Mouse (Mus musculus): ENCODE data around the gene 2900026A02Rik. TPM values are rescaled to one million over a fixed set of nuclear protein-coding genes. Genes with fewer than 3 reads are reported as not detected.

Gene 2900026A02Rik
- polyA plus RNA-seq, 1 experiment: 29.0 TPM

DNA sequence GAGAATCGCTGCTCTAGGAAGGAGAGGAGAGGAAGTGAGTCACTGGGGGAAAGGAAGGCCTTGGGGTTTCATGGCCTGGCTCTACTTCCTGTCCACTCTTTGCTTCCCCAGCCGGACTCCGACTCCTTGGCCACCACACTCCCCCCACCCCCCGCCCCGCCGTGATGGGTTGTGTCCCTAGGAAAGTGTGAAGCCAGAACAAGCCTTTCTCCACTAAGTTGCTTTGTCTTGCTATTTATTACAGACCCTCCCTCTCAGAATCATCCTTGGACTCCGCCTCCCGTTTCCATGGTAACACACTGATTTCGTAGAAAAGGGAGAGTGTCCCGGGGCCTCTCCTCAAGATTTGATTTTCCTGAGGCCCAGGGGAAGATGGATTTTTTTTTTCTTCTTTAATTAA, 4.2 kb upstream of the 2900026A02Rik start:
- H3K27ac ChIP-seq (ENCODE audit: insufficient read depth, low read length): no peak overlapping the region
- no peak overlapping the region for H3K4me3 ChIP-seq (ENCODE audit: insufficient read depth, low read length)
- TF ChIP-seq POLR2A (IDR thresholded peaks at IDR 0.05; ENCODE audit: low read depth, low read length): no peak
- TF ChIP-seq CTCF (IDR thresholded peaks at IDR 0.05; ENCODE audit: borderline replicate concordance, insufficient read depth, low read length): no peak
- no peaks in the 10 kb centered on the region; the same call in 1 of the 2 replicates for H3K4me1 ChIP-seq (ENCODE audit: control insufficient read depth, insufficient read depth, low read length)

DNA sequence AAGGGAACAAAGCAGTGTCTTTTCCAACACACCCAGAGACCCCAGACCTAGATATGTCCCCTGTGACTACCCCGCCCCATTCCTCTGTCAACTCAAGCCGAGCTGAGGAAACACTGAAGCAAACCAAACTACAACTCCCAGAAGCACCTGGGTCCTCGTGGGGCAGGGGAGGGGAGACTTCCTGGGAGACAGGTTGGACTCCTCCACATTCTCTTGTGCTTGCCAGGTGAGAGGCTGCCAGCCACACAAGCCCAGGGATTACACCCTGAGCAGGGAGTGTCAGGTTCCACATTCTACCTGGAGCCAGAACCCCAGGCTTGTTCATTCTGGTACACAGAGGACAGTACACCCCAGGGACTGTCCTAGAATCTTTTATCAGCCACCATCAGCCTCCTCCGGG, 2.9 kb upstream of the 2900026A02Rik start:
- Histone ChIP-seq H3K27ac (ENCODE audit: insufficient read depth, low read length) (no peak overlapping the region), H3K4me3 (ENCODE audit: insufficient read depth, low read length) (no peak overlapping the region), H3K4me1 (ENCODE audit: control insufficient read depth, insufficient read depth, low read length) (no peaks in the 10 kb centered on the region; the same call in 1 of the 2 replicates)
- TF ChIP-seq POLR2A (IDR thresholded peaks at IDR 0.05; ENCODE audit: low read depth, low read length) (no peak), CTCF (IDR thresholded peaks at IDR 0.05; ENCODE audit: borderline replicate concordance, insufficient read depth, low read length) (no peak)

DNA sequence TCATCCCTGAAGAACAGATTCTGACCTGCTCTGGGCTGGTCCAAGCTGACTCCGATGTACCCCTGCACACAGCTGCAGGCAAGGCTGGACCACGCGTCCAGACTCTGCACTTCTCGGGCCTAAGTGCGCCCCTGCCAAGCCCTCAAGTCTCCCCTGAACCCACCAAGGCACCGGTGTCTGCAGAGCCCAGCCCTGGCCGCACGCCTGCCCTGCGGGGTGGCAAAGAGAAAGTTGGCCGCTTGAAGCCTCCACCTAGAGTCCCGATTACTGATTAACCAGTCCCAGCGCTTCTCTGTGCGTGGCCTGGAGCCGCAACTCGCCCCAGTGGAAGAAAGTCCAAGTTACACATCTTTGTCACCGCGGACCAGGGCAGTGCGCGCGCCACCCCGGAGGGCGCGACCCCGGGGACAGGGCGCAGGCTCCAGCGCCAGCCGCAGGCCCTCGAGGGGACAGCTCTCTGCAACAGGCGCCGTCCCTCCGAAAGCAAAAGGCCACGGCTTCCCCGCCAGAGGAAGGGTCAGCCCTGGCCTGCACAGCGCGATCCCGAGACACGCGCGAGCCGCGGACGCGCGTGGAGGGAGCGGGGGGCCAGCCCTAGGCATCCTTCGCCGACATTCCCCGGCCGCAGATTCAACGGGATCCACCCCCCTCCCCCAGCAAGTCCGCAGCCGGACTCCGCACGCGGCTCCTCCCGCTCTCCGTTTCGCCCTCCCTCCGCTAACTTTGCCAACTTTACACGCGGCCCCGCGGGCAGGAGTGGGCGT, 471 bp downstream of the 2900026A02Rik start:
- Histone ChIP-seq H3K27ac (ENCODE audit: insufficient read depth, low read length) (no peak overlapping the region), H3K4me3 (ENCODE audit: insufficient read depth, low read length) (peak overlapping the region; percentile 49), H3K4me1 (ENCODE audit: control insufficient read depth, insufficient read depth, low read length) (peaks cover 9% of the 10 kb centered on the region; the same call in 1 of the 2 replicates)
- TF ChIP-seq CTCF (IDR thresholded peaks at IDR 0.05; ENCODE audit: borderline replicate concordance, insufficient read depth, low read length): no peak
- no peak for TF ChIP-seq POLR2A (IDR thresholded peaks at IDR 0.05; ENCODE audit: low read depth, low read length)

DNA sequence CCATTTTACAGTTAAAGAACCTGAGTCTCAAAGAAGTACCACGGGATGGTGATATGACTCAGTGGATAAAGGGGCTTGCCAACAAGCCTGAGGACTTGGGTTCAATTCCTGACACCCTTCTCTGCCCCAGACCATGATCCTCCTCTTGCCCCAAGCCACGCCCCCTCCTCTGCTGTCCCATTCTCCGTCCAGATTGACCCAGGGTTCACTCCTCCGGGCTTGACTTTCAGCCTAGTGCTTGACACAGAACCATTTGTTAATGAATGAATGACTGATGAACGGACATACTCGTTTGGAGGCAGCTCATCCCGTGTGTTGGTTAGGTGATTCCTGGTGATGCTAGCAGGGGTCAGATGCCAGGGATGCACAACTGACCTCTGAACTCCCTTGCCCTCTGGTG, 1.2 kb downstream of the 2900026A02Rik start:
- peaks cover 9% of the 10 kb centered on the region; the same call in 1 of the 2 replicates for H3K4me1 ChIP-seq (ENCODE audit: control insufficient read depth, insufficient read depth, low read length)
- H3K27ac ChIP-seq (ENCODE audit: insufficient read depth, low read length): no peak overlapping the region
- no peak for TF ChIP-seq CTCF (IDR thresholded peaks at IDR 0.05; ENCODE audit: borderline replicate concordance, insufficient read depth, low read length)
- H3K4me3 ChIP-seq (ENCODE audit: insufficient read depth, low read length): no peak overlapping the region

DNA sequence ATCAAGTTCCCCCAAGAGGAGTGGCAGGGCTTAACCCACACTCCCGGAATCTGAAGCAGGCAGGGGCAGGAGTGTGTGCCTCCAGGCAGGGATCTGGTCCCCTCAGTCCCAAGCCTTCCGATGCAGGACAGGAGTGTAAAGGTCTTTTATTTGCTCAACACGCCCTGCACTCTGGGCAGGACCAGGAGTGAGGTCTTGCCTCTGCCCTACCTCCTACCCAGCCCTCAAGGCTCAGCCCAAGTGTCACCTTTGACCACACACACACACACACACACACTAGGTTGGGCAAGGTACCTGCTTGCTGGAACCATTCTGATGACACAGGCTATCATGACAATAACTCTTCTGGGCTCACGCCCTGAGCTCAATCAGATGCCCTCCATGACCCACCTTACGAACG, 1.6 kb downstream of the 2900026A02Rik start:
- H3K4me1 ChIP-seq (ENCODE audit: control insufficient read depth, insufficient read depth, low read length): peaks cover 9% of the 10 kb centered on the region; the same call in 1 of the 2 replicates
- no peak overlapping the region for H3K4me3 ChIP-seq (ENCODE audit: insufficient read depth, low read length)
- TF ChIP-seq POLR2A (IDR thresholded peaks at IDR 0.05; ENCODE audit: low read depth, low read length): no peak
- TF ChIP-seq CTCF (IDR thresholded peaks at IDR 0.05; ENCODE audit: borderline replicate concordance, insufficient read depth, low read length): no peak
- no peak overlapping the region for H3K27ac ChIP-seq (ENCODE audit: insufficient read depth, low read length)

DNA sequence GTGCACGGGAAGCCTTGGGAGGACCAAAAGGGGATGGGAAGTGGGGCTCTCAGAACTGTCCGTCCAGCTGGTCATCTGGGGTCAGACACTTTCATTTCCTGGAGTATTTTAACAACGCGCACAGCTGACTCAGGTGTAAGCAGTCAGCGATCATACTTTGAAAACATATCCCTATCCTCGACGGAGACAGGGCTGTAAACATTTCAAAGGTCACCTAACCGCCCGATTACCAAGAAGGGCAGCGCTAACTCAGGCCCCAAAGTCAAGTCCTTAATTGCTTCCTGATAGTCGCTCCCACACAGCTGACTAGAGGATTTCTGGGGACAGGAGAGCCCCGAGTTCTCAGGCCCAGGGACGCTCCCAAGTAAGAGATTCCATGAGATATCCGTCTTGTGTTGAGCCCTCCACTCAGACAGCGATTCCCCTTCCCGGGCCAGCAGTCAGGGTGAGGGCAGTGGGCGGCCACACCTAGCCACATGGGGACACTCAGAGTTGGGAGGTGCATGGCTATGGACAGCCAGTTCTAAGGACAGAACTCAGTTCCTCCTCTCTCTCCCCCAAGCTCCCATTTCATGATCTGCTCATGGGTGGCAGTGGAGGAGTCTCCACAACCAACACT, 2.3 kb downstream of the 2900026A02Rik start:
- Histone ChIP-seq H3K4me1 (ENCODE audit: control insufficient read depth, insufficient read depth, low read length) (peaks cover 9% of the 10 kb centered on the region; the same call in 1 of the 2 replicates), H3K4me3 (ENCODE audit: insufficient read depth, low read length) (no peak overlapping the region)
- TF ChIP-seq CTCF (IDR thresholded peaks at IDR 0.05; ENCODE audit: borderline replicate concordance, insufficient read depth, low read length) (no peak), POLR2A (IDR thresholded peaks at IDR 0.05; ENCODE audit: low read depth, low read length) (no peak)

DNA sequence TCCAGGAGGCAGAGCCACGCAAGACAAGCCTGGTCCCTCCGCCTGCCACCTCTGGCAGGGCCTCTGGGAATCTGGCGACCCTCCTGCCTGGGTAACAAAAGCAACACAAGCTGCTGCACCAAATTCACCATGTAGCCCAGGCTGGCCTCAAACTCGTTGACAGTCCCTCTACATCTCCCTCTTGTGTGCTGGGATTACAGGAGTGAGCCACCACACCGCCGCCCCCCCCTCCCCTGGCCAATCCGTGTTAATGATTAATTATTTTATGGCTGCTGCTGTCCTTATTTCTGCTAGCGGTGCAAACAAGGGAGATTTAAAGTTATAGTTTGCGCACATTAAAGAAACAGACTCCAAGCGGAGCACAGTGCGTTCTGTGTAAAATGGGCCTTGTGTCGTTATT, 4.0 kb downstream of the 2900026A02Rik start:
- Histone ChIP-seq H3K4me1 (ENCODE audit: control insufficient read depth, insufficient read depth, low read length) (peaks cover 9% of the 10 kb centered on the region; the same call in 1 of the 2 replicates), H3K4me3 (ENCODE audit: insufficient read depth, low read length) (no peak overlapping the region), H3K27ac (ENCODE audit: insufficient read depth, low read length) (peak overlapping the region; percentile 49; the same call in 1 of the 2 replicates)
- no peak for TF ChIP-seq CTCF (IDR thresholded peaks at IDR 0.05; ENCODE audit: borderline replicate concordance, insufficient read depth, low read length)
- no peak for TF ChIP-seq POLR2A (IDR thresholded peaks at IDR 0.05; ENCODE audit: low read depth, low read length)

More for the DNA sequence above, 2.3 kb downstream of the 2900026A02Rik start:
- no peak overlapping the region for H3K27ac ChIP-seq (ENCODE audit: insufficient read depth, low read length)

DNA sequence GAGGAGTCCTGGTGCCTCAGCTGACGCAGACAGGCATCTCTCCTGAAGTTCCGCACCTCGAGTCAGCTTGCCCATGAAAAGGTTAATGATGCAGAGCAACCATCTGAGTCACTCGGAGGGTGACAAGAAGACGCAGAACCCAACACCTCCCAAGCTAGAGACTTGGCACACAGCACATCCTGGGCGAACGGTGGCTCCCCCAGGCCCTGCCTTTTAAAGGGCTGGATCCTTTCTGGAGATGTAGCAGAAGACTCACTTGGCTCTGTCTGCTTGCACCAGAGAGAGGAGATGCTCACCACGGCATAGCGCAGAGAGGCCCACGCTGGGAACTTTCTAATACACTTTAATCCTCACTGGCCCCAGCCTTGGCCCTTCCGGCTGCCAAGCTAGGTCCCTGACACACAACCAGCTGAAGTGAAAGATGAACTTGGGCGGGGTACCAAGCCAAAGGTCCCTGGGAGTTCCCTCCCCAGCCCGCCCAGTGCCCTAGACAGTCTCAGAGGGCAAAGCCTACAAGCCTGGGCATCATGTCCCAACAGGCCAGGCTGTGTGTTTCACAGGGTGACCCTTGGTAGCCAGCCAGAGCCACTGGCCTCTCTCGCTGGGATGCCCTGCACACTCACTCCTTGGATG, 4.6 kb downstream of the 2900026A02Rik start:
- Histone ChIP-seq H3K27ac (ENCODE audit: insufficient read depth, low read length) (peak overlapping the region; percentile 49), H3K4me3 (ENCODE audit: insufficient read depth, low read length) (no peak overlapping the region), H3K4me1 (ENCODE audit: control insufficient read depth, insufficient read depth, low read length) (peaks cover 9% of the 10 kb centered on the region; the same call in 1 of the 2 replicates)
- TF ChIP-seq POLR2A (IDR thresholded peaks at IDR 0.05; ENCODE audit: low read depth, low read length): no peak
- no peak for TF ChIP-seq CTCF (IDR thresholded peaks at IDR 0.05; ENCODE audit: borderline replicate concordance, insufficient read depth, low read length)

DNA sequence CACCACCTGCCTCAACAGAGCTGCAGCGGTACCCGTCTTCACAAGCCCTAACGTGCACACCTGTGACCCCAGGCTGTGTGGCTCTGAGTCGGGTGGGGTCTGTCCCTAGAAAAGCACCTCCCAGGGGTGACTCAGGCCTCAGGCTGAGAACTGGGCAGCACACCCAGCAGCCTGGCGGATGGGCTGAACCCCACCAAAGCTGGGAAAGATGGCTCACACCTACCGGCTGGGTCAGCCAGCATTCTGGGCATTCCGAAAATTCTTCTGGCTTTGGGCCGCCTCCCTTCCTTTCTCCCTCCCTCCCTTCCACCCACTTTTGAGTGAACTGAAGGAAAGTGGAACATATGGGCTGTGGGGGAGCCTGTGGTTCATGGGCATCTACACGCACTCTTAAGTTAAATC, 5.4 kb downstream of the 2900026A02Rik start:
- H3K4me3 ChIP-seq (ENCODE audit: insufficient read depth, low read length): no peak overlapping the region
- H3K4me1 ChIP-seq (ENCODE audit: control insufficient read depth, insufficient read depth, low read length): peaks cover 9% of the 10 kb centered on the region; the same call in 1 of the 2 replicates
- TF ChIP-seq CTCF (IDR thresholded peaks at IDR 0.05; ENCODE audit: borderline replicate concordance, insufficient read depth, low read length) (no peak), POLR2A (IDR thresholded peaks at IDR 0.05; ENCODE audit: low read depth, low read length) (no peak)

More for the DNA sequence above, 5.4 kb downstream of the 2900026A02Rik start:
- peak overlapping the region; percentile 49 for H3K27ac ChIP-seq (ENCODE audit: insufficient read depth, low read length)
